Mouse (Mus musculus) limb, embryonic 14.5 days (tissue): ENCODE data around the gene Bcl11a. TPM values are rescaled to one million over a fixed set of nuclear protein-coding genes. Genes with fewer than 3 reads are reported as not detected.

Experiments used
- ATAC-seq: fragments of 200-750 bp; cut with Nextera tagmentation; 2 replicates; pipeline ENCODE4 v1.8.0; 2017; ENCODE audit warnings: low read depth, moderate number of reproducible peaks, moderate TSS enrichment; ENCODE audit not compliant: low FRiP score
- DNase-seq: peaks from one replicate; pipeline ENCODE4 v3.0.0-alpha.2; 2015; ENCODE audit warnings: low spot score
- H3K27ac ChIP-seq: fragments of 300-500 bp; sonication (generic); replicated peaks from 2 replicates; pipeline ENCODE4 v1.5.1; 2014; ENCODE audit warnings: low read depth, mild to moderate bottlenecking, low read length, moderate library complexity, mixed read lengths
- H3K27me3 ChIP-seq: fragments of 300-500 bp; sonication (generic); 2 replicates; pipeline ENCODE4 v1.6.1; 2014; ENCODE audit warnings: low read length, mixed read lengths; ENCODE audit not compliant: control insufficient read depth, insufficient read depth
- H3K36me3 ChIP-seq: fragments of 300-500 bp; sonication (generic); 2 replicates; pipeline ENCODE4 v1.6.1; 2014; ENCODE audit warnings: mild to moderate bottlenecking, low read length, moderate library complexity, mixed read lengths; ENCODE audit not compliant: control insufficient read depth, insufficient read depth
- H3K4me1 ChIP-seq: fragments of 300-500 bp; sonication (generic); 2 replicates; pipeline ENCODE4 v1.6.1; 2014; ENCODE audit warnings: antibody characterized with exemption, low read length, mixed read lengths; ENCODE audit not compliant: control insufficient read depth, insufficient read depth
- H3K4me2 ChIP-seq: fragments of 300-500 bp; sonication (generic); replicated peaks from 2 replicates; pipeline ENCODE4 v1.6.1; 2014; ENCODE audit warnings: low read depth, mild to moderate bottlenecking, low read length, moderate library complexity; ENCODE audit not compliant: severe bottlenecking
- H3K4me3 ChIP-seq: fragments of 300-500 bp; sonication (generic); replicated peaks from 2 replicates; pipeline ENCODE4 v1.5.1; 2014; ENCODE audit warnings: low read length
- H3K9ac ChIP-seq: fragments of 300-500 bp; sonication (generic); 2 replicates; pipeline ENCODE4 v1.6.1; 2014; ENCODE audit warnings: mild to moderate bottlenecking, low read depth, low read length, moderate library complexity; ENCODE audit not compliant: severe bottlenecking
- H3K9me3 ChIP-seq: fragments of 300-500 bp; sonication (generic); 2 replicates; pipeline ENCODE4 v1.6.1; 2016; ENCODE audit warnings: low read length; ENCODE audit not compliant: control insufficient read depth
- POLR2A ChIP-seq: fragments of 200-500 bp; IDR thresholded peaks from 2 replicates; pipeline ENCODE4 v1.8.0; 2012; ENCODE audit warnings: inconsistent platforms, mild to moderate bottlenecking, moderate library complexity, borderline replicate concordance; ENCODE audit not compliant: insufficient read depth, insufficient read length; ENCODE audit errors: extremely low read depth
- WGBS: fragments of 180-500 bp; shearing (Covaris S2); extraction: QIAGEN DNeasy Blood & Tissue Kit; methylation state at CpG from one replicate; pipeline ENCODE4 v1.1.7; 2014; 5-methylcytosine and 5-hydroxymethylcytosine counted together
- polyA plus RNA-seq, 2 experiments: library from polyadenylated mRNA; depleted of rRNA in 1 of 2; stranded (reverse) in 1 of 2; unstranded in 1 of 2; fragments of >200 nt; fragmentation: Nextera tagmentation in 1 of 2; extraction: Ambion mirVana in 1 of 2; gene quantifications; 2 replicates each; pipeline versions ENCODE4 v1.2.1 to v1.2.3; 2012 to 2014

Gene Bcl11a
- polyA plus RNA-seq, 2 experiments, result 33.8 to 61.7 TPM

DNA sequence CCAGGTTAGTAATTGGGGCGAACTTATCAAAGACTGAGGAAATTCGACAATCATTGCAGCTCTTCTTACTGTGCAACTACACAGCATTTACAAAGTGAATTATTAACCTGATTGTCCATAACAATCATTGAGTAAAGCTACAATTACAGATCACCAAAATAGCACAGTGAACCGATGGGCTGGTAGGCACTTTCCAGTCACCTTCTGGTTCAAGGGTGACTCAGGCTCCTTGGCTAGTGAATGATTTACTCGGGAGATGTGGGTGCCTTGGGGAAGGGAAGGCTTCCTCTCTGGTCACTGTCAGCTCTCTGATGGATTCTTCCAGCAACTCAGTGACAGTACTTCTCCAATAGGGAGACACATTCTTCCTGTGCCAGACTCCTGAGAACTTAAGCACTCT, 68.2 kb downstream of the Bcl11a start:
- TF ChIP-seq POLR2A, result no peak
- Histone ChIP-seq H3K4me3 (no peak overlapping the region), H3K9ac (no peak overlapping the region), H3K27me3 (no peaks in the 10 kb centered on the region), H3K36me3 (peaks cover 17% of the 10 kb centered on the region), H3K4me1 (peaks cover 37% of the 10 kb centered on the region), H3K9me3 (no peaks in the 10 kb centered on the region), H3K27ac (no peak overlapping the region), H3K4me2 (no peak overlapping the region)
- WGBS, result 85% methylated on average over 4 of the region's 4 CpGs
- ATAC-seq, result no peak
- DNase-seq, result no peak

DNA sequence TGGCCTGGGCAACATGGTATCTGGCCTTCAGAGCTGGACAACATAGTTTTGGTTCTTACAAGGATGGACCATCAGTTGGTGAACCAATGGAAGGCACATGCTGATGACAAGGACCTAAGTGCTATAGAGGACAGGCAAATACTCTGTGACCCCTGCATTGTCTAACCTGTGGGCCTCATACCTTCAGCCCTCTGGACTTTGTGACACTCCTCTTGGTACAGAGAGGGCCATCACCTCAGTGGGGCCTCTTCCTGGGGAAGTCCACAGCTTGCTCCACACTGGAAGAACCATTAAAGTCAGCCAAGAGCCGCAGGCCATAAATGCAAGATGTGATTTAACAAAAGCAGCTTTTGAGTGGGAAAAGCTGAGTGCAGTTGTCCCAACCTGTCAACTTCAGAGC, 68.6 kb downstream of the Bcl11a start:
- Histone ChIP-seq H3K4me1 (peaks cover 39% of the 10 kb centered on the region), H3K36me3 (peaks cover 17% of the 10 kb centered on the region), H3K27me3 (no peaks in the 10 kb centered on the region), H3K4me3 (no peak overlapping the region), H3K9me3 (no peaks in the 10 kb centered on the region), H3K4me2 (no peak overlapping the region), H3K9ac (no peak overlapping the region), H3K27ac (no peak overlapping the region)
- DNase-seq, result no peak
- no peak for TF ChIP-seq POLR2A
- WGBS, result 32% methylated on average over 1 of the region's 1 CpGs
- no peak for ATAC-seq

DNA sequence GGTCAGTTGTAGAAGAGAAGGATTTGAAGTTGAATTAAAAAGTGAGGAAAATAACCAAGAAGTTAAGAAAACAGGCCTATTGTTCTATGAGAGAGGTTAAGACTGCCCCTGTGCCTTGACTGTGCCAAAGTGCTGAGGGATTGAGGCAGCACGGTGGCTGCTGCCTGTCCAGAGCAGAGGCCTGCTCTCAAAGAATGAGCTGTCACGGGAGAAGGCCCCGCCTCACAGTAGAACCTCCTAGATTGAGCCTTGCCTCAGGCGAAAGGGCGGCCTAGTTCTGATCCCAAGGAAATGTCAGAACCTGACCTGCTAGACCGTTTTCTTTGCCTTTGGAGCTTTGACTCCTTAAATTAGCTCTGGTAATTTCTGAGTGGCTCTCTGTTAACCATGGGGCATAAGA, 69.8 kb downstream of the Bcl11a start:
- Histone ChIP-seq H3K9me3 (no peaks in the 10 kb centered on the region), H3K4me1 (peaks cover 30% of the 10 kb centered on the region), H3K36me3 (peaks cover 12% of the 10 kb centered on the region), H3K27me3 (no peaks in the 10 kb centered on the region), H3K27ac (no peak overlapping the region), H3K4me2 (no peak overlapping the region), H3K9ac (no peak overlapping the region), H3K4me3 (no peak overlapping the region)
- ATAC-seq (no peak), DNase-seq (no peak)
- no peak for TF ChIP-seq POLR2A
- 74% methylated on average over 6 of the region's 6 CpGs for WGBS

DNA sequence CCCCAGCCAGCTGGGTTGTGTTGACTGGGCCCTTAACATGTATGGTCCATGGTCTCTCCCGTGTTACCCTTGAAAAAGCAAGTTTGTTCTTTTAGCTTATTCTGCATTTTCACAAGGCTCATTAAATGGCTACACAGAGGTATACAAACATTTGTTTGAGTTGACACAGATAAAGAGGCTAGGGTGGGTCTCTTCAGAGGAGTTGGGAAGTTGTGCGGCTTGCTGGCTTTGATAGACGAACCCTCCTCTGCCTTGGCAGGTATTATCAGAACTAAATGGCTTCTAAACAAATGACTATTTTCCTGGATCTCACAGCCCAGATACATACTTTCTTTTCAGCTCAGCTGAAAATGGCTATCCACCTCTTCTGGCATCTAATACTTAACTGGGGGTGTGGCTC, 70.7 kb downstream of the Bcl11a start:
- H3K27ac ChIP-seq, result no peak overlapping the region
- no peak overlapping the region for H3K4me2 ChIP-seq
- ATAC-seq (no peak), DNase-seq (no peak)
- H3K27me3 ChIP-seq, result no peaks in the 10 kb centered on the region
- H3K4me3 ChIP-seq, result no peak overlapping the region
- H3K4me1 ChIP-seq, result peaks cover 30% of the 10 kb centered on the region
- H3K9ac ChIP-seq, result no peak overlapping the region
- no peak for TF ChIP-seq POLR2A
- no peaks in the 10 kb centered on the region for H3K9me3 ChIP-seq
- 87% methylated on average over 3 of the region's 3 CpGs for WGBS
- 0 out of 2 replicates have a peak, but pooled peaks cover 6% of the 10 kb centered on the region for H3K36me3 ChIP-seq

DNA sequence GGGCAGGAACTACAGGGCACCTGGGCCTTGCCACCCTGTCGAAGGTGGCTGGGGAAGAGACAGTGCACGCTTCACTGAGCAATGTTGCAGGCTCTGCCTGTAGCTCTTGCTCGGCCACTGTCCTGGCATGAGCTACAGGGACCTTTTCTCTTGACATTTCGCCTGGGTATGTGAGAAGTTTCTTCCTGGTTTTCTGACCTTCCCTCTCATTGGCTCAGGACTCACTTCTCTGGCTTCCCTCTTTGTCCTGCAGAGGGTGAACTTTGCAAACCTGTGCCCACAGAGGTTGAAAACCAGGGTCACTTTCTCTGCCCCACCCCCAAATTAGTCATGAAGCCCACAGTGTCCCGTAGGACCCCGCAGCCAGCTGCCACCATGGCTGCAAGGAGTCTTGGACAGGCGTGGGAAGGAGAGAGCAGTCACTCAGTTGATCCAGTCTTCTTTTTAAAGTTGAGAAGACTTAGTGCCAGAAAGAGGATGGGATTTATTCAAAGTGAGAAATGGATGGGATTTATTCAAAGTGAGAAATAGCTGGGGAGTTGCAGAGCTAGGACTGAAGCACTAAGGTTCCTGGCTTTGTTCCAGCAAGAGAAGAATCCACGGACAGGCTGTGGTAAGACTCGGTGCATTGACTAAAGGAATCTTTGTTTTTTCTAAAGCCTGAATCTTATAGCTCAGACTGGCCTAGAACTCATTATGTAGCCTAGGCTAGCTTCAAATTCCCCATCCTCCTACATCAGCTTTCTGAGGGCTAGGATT, 71.8 kb downstream of the Bcl11a start:
- H3K4me3 ChIP-seq, result no peak overlapping the region
- H3K9me3 ChIP-seq, result no peaks in the 10 kb centered on the region
- no peak for TF ChIP-seq POLR2A
- DNase-seq, result no peak
- no peak overlapping the region for H3K4me2 ChIP-seq
- H3K27ac ChIP-seq, result no peak overlapping the region
- WGBS, result 70% methylated on average over 9 of the region's 9 CpGs
- peaks cover 21% of the 10 kb centered on the region for H3K4me1 ChIP-seq
- 0 out of 2 replicates have a peak, but pooled peaks cover under 1% of the 10 kb centered on the region for H3K36me3 ChIP-seq
- no peaks in the 10 kb centered on the region for H3K27me3 ChIP-seq
- no peak overlapping the region for H3K9ac ChIP-seq
- no peak for ATAC-seq
